Mouse (Mus musculus): ENCODE data around the gene BC030867.
A peak's percentile ranks its signal among the peaks of the same experiment; 100 is the strongest.

The BC030867 gene

DNA sequence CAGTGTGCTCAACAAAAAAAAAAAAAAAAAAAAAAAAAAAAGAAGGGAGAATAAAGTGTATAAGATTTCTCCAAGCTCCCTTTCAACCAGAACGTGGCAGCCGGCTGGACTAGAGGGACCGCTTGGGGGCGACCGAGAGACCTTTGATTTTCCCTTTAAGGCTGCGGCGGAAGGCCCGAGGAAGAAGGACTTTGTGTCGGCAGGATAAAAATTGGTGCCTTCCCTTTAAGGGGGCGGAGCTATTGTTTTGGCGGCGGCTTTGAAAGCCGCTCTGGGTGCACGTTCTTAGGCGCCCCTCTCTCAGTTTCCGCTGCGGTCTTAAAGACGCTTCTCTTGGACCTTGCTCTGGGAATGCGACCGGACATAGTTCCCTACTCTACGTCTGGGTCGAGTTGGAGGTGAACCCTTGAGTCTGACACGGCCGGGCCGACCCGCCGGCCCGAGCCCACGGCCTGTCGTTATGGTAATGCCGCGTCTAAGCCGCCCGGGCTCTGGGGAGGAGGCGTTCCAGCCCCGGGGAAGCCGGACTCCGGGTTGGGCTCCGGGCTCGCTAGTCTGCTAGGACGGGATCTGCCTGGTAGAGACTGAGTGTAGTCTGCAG, at the start of gene BC030867:
Gene BC030867, plus strand, starts transcription at position 253 of the 601 bp plus-strand sequence.
- ATAC-seq (ENCODE audit: insufficient number of reproducible peaks, low FRiP score, low TSS enrichment): peak; percentile 64; the same call in 1 of the 2 replicates

DNA sequence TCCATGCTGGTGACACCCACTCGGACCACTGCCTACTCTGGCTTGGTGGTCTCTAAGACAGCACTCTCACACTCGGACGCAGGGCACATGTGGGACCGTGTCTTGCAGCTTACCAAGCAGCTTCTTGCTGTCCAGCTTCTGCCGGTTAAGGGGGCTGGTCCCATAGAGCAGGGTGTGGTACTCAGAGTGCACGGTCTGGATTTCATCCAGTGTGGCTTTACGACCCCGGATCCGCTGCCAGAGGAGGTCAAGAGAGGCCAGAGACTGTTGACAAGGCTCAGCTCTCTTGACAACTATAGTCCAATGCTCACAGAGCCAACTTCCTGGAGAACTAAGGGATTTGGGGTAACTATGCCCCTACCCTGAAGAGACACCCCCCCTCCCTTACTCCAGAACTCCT, 48.8 kb upstream of the BC030867 start:
- no peak for ATAC-seq (ENCODE audit: insufficient number of reproducible peaks, low FRiP score, low TSS enrichment)

DNA sequence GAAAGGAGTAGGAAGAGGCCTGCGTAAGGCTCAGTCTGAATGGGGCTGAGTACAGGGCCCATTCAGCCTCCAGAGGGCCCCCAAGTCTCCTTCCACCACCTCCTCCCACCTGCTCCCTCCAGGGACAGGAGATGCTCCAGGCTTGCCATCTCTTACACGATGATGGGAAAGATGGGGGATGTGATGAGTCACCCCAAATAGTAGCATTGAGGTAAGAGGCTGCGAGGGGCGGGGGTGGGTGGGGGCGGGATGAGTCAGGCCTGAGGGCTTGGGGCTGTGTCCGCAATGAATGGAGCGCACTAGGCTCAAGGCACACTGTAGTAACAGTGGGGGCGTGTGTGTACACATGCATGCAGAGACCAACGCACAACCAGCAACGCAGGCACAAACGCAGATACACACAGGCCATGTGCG, 47.3 kb upstream of the BC030867 start:
- no peak for ATAC-seq (ENCODE audit: insufficient number of reproducible peaks, low FRiP score, low TSS enrichment)

DNA sequence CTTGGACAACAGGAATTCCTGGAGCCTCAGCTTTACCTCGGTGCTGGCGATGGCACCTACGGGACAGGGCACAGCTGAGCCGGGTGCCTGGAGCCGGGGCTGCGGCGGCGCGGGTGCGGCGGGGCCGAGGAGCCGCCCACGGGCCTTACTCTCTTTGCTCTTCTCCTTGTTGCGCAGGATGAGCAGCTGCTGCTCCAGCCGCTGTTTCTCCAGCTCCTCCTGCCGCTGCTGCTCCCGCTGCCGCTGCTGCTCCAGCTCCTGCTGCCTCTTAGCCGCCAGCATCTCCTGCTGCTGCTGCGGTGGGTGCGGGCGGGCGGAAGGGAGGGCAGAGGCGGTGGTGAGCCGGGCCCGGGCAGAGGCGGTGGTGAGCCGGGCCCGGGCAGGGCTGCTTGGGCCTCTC, 42.2 kb upstream of the BC030867 start:
- no peak for ATAC-seq (ENCODE audit: insufficient number of reproducible peaks, low FRiP score, low TSS enrichment)

DNA sequence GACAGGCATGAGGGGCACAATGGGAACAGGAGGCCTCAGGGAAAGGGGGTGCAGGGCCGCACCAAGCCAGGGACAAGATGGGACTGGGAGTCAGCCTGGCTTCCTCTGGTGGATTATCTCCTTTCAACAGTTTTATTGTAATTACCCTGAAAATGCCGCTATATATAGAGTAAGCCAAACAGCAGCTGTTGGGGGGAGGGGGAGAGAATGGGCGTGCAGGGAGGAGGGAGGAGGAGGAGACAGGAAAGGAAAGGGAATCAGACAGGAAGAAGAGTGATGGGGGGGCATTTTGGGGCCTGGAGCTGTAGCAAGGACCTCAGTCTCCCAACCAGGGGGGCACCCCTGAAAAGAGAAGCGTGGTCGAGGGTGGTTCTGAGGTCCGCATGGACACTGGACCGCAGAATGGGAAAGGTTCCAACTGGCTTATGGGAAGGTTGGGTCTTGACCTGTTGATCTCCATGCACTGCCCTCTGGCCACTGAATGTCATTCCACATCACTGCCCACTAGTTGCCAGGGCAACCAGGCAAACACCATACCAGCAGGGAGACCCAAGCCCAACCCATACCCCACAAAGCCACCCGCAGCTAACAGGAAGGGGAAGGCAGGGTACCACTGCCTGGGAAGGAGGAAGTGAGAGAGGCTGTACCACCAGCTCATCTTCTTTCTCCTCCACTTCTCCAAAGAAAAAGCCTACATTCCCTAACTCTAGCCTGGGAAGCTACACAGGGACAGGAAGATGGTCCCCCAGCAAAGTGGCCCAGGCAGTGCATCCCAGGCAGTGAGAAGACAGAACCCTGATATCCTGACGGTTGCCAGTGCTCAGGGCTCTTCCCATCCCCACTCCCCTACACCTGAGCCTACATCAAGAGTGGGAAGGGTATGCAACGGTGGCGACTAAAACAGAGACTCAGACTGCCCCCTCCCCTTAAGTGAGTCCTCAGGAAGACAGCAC, 40.6 kb upstream of the BC030867 start:
- no peak for ATAC-seq (ENCODE audit: insufficient number of reproducible peaks, low FRiP score, low TSS enrichment)

DNA sequence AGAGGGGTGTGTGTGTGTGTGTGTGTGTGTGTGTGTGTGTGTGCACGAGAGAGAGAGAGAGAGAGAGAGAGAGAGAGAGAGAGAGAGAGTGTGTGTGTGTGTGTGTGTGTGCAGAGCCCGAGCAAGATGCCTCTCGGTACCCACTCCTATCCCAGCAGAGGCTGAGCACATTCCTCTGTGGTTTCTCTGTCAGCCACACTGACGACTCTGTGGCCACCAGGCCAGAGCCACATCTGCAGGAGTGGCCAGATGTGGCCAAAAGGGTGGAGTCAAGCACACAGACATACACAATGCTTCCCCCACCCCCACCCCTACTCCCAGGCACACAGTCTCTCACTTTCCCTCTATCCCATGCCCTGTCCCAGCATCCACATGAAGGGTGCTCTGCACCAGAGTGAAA, 39.8 kb upstream of the BC030867 start:
- no peak for ATAC-seq (ENCODE audit: insufficient number of reproducible peaks, low FRiP score, low TSS enrichment)

DNA sequence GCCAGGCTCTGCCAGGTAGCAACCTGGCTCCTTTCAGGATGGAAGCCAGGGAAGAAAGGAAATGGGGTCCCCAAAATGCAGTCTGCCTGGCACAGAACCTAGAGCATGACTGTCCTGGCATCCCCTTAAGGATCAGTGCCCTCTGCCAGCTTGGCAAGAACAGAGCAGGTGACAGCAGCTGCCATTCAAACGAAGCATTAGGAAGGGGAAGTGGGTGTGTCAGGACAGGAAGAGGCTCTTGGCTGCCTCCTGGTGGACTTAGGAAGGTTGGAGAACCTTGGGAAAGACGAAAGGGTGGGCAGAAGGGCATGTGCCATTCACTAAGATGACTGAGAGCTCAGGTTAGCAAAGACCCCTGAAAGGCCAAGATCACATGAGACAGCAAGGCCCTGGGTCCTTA, 38.9 kb upstream of the BC030867 start:
- peak; percentile 56; the same call in 1 of the 2 replicates for ATAC-seq (ENCODE audit: insufficient number of reproducible peaks, low FRiP score, low TSS enrichment)

DNA sequence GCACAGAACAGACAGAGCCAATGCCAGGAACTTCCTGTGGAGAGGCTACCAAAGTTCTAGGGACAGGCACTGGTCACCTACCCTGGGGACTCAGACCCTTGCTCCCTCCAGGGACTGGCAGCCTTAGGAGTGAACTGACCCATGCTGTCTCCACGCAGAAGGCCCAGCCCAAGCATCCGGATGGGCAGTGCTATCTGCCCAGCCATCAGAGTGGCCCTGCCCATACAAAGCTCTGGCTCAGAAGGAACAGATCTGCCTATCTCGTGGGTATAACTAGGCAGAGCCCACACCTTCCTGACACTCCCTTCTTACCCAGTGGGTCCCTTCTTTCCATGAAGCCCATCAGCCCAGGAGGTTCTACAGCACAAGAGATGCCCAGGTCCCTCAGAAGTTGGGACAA, 38.5 kb upstream of the BC030867 start:
- ATAC-seq (ENCODE audit: insufficient number of reproducible peaks, low FRiP score, low TSS enrichment): no peak

DNA sequence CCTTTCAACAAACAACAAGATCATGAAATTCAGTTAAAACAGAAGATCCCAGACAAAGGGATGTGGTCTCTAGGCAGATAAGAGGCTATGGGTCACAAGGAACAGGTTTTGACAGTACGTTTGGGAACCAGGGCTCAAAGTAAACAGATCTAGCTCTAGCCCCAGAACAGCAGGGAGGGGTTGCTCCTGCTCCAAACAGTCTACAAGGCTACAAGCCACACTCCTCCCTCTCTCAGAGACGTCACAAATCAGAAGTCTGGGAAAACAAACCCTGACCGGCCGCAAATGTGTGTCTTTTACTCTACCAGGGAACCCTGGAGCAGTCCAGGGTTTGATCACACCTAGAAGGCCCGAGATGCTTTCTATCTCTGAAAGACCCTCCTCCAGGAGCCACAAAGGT, 37.7 kb upstream of the BC030867 start:
- ATAC-seq (ENCODE audit: insufficient number of reproducible peaks, low FRiP score, low TSS enrichment): no peak

DNA sequence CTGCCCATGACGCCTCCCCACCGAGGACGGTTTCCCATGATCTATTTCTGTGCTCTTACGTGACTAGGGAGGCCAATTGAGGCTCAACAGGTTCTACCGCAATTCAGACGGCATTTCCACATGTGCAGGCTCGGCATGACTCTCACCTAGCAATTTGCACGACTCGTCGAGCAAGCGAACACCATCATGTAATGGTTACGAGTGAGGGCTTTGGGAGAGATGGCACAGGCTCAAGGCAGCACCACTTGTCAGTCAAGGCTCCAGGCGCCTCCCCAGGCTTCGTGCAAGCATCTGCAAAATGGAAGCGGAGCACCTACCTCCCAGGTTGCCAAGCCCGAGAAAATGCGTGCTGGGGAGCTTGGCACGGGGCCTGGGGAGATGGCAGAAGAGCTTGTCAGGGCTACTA, 36.7 kb upstream of the BC030867 start:
- no peak for ATAC-seq (ENCODE audit: insufficient number of reproducible peaks, low FRiP score, low TSS enrichment)

DNA sequence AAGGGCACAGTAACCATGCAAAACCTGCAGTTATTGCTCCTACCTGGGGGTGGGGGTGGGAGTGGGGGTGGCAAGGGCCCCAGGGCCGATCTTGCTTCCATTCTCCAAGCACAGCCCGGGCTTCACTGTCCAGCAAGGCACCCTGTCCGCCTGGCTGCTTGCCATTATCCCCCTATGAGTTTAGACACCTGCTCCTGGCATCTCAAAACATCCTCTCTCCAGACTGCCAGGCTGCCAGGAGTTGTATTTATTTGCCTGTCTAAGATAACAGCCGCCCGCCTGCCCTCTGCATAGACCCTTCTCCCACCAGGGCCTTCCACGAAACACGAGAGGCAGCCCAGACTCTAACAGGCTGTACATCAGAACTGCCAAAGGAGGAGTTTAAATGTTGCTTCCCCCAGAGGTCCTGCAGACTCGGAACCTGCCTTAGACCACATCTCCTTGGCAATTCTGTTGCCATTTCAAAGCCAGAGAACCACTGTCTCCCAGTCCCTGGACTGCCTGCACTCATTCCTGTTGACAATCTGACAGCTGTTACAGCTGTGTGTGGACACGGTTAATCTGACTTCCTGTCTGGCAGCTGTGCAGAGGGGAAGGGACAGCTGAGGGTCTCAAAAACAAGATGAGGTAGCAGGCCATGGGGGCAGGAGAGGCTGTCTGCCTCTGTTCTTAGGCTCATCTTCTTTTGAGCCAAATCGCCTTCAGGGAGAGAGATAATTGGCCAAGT, 34.1 kb upstream of the BC030867 start:
- ATAC-seq (ENCODE audit: insufficient number of reproducible peaks, low FRiP score, low TSS enrichment): no peak

DNA sequence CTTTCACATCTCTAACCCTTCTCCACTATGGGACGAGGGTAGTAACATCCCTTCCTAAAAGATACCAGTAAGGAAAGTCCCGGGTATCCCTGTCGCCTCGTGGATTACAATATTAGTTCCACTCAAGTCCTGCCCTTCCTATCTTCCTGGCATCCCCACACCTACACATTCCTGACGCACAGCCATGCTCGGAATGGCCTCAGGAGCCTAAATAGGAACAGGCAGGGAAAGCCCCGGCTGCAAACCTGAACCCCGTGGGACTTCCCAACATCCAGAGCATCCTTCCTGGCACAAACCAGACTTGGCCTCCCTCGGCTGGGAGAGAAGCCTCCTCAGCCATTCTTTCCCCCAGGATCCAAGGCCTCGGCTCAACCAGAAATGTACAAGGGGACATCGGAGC, 33.2 kb upstream of the BC030867 start:
- ATAC-seq (ENCODE audit: insufficient number of reproducible peaks, low FRiP score, low TSS enrichment): no peak

DNA sequence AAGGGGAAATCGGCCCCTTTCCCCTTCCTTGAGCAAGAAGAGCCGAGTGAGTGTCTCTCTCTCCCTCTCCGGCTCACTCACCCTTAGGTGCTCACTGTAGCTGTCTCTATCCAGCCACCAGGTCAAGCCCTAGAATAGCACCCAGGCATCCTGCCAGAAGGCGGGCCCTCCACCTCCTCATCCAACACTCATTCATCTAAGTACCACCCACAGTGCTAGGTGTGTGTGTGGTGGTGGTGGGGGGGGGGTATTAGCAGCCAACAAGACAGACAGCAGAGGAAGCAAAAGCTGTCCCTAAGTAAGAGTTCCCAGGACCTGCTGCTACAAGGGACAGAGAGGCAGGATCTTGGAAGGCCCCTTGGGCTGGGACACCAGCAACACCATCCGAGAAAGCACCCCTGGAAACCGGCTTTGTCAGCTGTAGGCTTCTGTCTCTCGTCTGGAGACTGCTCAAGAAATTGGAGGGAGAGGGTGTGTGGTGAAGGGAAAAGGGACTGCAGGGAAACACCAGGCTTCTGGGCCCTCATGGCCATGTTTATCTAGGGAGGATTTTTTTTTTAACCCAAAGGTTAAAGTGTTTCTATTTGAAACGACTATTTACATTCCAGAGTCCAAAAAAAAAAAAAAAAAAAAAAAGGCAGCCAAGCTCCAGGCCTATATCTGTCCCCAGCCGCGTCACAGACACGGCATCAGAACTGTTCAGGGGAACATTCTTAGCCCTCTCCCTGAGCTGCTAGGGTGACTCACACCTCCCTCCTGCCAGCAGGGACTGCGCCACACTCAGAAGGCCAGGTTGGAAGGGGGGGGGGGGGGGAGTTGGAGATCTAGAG, 32.4 kb upstream of the BC030867 start:
- ATAC-seq (ENCODE audit: insufficient number of reproducible peaks, low FRiP score, low TSS enrichment): no peak

DNA sequence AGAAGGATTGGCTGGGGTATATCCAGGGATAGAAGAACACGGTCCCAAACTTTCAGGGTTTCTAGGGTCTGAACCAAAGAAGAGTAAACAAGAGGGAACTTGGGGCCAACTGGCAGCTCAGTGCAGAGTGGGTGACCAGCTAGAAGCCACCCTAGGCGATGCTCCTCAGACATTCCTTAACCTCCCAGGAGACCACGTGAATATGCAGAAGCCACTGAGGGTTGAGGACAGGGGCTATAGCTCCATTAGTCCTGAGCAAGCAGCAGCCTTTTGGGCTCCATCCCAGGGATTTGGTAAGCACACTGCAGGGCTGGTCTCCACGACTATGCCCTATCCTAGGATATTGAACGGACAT, 31.8 kb upstream of the BC030867 start:
- no peak for ATAC-seq (ENCODE audit: insufficient number of reproducible peaks, low FRiP score, low TSS enrichment)

DNA sequence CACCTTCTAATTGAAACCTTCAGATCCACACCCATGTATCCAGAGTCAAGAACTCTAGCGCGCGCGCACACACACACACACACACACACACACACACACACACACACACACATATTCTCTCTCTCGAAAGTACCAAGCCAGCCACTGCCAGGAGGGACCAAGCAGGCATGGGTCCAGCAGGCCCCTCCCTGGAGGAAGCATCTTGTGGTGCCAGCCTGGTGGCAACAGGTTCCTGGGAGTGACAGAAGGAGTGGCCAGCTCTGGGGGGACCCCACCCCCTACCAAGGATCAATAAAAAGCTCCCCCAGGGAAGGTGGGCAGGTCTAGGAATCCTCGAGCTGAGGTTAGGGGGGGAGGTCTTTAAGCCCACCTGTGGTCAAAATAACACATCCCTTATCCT, 31.3 kb upstream of the BC030867 start:
- ATAC-seq (ENCODE audit: insufficient number of reproducible peaks, low FRiP score, low TSS enrichment): no peak

DNA sequence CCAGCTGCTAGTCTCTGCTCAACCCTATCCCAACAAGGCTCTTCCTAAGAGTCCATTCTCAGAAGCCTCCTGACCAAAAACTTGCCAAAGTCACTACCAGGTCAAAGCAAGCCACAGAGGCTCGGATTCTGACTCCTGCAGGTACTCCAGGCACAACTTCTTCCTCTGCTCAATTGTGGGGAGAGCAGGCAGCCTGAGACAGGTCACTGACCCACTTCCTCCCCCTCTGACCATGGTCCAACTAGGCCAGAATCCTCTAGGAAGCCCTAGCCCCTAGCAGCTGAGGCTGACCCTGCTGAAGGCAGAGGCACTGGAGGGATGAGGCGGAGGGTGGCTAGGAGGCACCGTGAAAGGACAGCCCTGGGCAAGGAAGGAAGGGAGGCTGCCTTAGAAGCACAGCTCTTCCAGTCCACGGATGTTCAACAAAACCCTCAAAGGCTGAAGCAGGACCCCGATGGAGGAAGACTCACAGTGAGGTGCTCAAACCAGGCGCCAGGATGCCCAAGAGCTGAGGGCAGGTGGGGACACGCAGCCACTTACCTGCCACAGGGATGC, 30.7 kb upstream of the BC030867 start:
- no peak for ATAC-seq (ENCODE audit: insufficient number of reproducible peaks, low FRiP score, low TSS enrichment)

DNA sequence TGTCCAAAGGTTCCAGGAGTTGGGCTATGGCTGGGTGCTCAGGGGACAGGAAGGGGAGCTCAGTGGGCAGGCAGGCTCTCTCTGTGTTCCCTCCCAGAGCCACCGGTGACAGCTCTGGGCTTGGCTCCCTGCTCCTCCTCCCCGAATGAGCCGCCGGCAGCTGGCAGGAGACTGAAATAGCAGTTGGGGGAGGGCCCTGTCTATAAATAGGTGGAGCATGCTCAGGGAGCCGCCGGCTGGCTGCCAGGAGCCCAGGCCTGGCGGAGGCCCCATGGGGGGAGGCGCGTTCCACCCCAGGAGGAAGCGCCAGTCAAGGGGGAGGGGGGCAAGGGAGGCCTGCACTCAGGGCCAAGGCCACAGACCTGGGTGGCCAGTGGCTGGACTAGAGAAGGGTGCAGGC, 29.9 kb upstream of the BC030867 start:
- ATAC-seq (ENCODE audit: insufficient number of reproducible peaks, low FRiP score, low TSS enrichment): peak; percentile 62; the same call in 1 of the 2 replicates

DNA sequence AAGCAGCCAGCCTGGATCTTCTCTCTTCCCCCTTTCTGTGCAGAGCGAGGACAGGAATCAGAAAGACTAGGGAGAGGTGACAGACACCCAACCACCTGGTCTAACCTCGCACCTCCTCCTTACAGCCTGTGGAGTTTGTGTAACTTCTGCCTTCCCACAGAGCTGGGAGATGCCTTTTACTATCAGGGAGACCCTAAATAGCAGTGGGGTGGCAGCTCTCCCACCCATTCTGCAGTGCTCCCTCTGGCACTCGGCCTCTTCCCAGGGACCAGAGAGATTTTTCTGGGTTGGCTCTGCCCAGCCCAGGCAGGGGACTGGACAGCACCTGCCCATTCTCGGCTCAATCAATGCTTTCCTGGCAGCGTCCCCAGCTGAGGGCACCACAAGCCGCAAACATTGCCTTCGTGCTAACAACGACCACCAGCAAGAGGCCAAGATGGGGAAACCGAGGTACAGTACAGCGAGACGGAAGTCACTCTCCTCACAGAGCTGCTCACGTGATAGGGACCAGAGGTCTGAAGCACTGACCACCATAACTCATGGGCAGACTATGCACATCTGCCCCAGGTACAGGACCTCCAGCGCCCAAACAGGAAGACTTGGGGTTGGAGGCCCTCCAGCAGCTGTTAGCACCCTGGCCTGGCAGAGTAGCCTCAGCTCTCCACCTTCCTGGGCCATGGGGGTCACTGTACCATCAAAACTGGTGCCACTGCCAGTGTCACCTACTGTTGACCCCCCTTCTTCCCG, 29.3 kb upstream of the BC030867 start:
- ATAC-seq (ENCODE audit: insufficient number of reproducible peaks, low FRiP score, low TSS enrichment): no peak

DNA sequence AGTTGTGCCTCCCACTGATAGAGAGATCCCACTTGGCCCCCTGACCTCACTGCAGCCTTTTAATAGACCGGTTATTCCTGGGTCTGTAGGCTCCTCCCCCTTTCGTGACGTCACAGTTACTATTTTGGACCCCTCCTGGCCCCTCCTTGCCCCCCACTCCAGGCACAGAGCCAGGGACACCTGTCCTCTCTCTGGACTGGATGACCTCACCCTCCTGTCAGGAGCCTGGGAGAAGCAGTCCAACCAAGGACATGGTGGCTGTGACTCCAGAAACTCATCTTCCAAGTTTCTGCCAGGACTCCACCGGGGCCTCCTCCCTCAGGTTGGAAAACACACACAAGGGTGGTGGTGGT, 28.7 kb upstream of the BC030867 start:
- no peak for ATAC-seq (ENCODE audit: insufficient number of reproducible peaks, low FRiP score, low TSS enrichment)
